8 mouse cellular contexts compared by ENCODE assay signal in genomic region chr14:51026391-51027133, GRCm38 (mm10). TPM values are rescaled to one million over a fixed set of nuclear protein-coding genes. Genes with fewer than 3 reads are reported as not detected.
DNase-seq lines count a peak whose midpoint lies in the region; ATAC-seq and TF ChIP-seq lines count a peak whose summit lies in the region.
"Had no signal": no experiment of that assay in that cellular context is flagged by ENCODE, and none has a peak within 500 bp of the region (broad histone marks: within the 10 kb centered on the region; RNA-seq: fewer than 3 reads in every experiment).

No protein-coding gene starts in this region.

- no peak overlapping the region for H3K4me2 ChIP-seq in hindbrain, embryonic 12.5 days (replicated peaks)
- H3K4me2 ChIP-seq in lung, postnatal 0 days (replicated peaks; ENCODE audit: low read depth, low read length): no peak overlapping the region
- H3K4me2 ChIP-seq: limb, embryonic 12.5 days had no signal

- H3K27me3 ChIP-seq in MEL (ENCODE audit: control insufficient read depth in 1 of 2, insufficient read depth in 2 of 2, low read length in 2 of 2): peaks cover 2 to 10% of the 10 kb centered on the region in 2 experiments; a peak in 3 of 4 replicates
- no peaks in the 10 kb centered on the region for H3K27me3 ChIP-seq in hindbrain, embryonic 12.5 days
- H3K27me3 ChIP-seq in lung, postnatal 0 days (replicated peaks; ENCODE audit: insufficient read depth, low read length): no peaks in the 10 kb centered on the region
- H3K27me3 ChIP-seq: limb, embryonic 12.5 days had no signal

- H3K36me3 ChIP-seq in MEL (ENCODE audit: control insufficient read depth in 1 of 2, insufficient read depth in 2 of 2, low read length in 2 of 2): no peaks in the 10 kb centered on the region
- no peaks in the 10 kb centered on the region for H3K36me3 ChIP-seq in hindbrain, embryonic 12.5 days
- H3K36me3 ChIP-seq in lung, postnatal 0 days (ENCODE audit: insufficient read depth, low read length): no peaks in the 10 kb centered on the region
- H3K36me3 ChIP-seq: limb, embryonic 12.5 days had no signal

- DNase-seq in MEL (ENCODE audit: low read depth, low spot score): peak; percentile 85
- DNase-seq in layer of hippocampus, adult 9-10 months (ENCODE audit: low spot score): peak; percentile 77
- peak; percentile 89 for DNase-seq in lung, postnatal 0 days (ENCODE audit: low spot score)
- DNase-seq in right cerebral cortex, adult 18-20 months: peak; percentile 66

- H3K4me1 ChIP-seq in MEL (ENCODE audit: control insufficient read depth in 1 of 2, insufficient read depth in 2 of 2, low read length in 2 of 2): peaks cover 0 to 4% of the 10 kb centered on the region in 2 experiments; a peak in 1 of 4 replicates
- H3K4me1 ChIP-seq in bone marrow, adult 2 months (ENCODE audit: control insufficient read depth, insufficient read depth, low read length): no peaks in the 10 kb centered on the region; the same call in 1 of the 2 replicates
- no peaks in the 10 kb centered on the region for H3K4me1 ChIP-seq in hindbrain, embryonic 12.5 days
- H3K4me1 ChIP-seq in lung, postnatal 0 days (ENCODE audit: insufficient read depth, low read depth, low read length): no peaks in the 10 kb centered on the region
- H3K4me1 ChIP-seq: limb, embryonic 12.5 days had no signal

- H3K79me2 ChIP-seq in MEL (ENCODE audit: control insufficient read depth, insufficient read depth, low read length, poor library complexity): no peaks in the 10 kb centered on the region

- no peak for TF ChIP-seq POLR2A in MEL (IDR thresholded peaks at IDR 0.05; ENCODE audit: control insufficient read depth in 1 of 2, insufficient read depth in 1 of 2, low read depth in 1 of 2, low read length in 2 of 2, poor library complexity in 1 of 2)
- TF ChIP-seq POLR2A in bone marrow, adult 2 months (IDR thresholded peaks at IDR 0.05; ENCODE audit: borderline replicate concordance, control insufficient read depth, low read depth, low read length): no peak

- 36% methylated on average over 5 of the region's 5 CpGs for WGBS in bone marrow, adult 2 months
- WGBS in hindbrain, embryonic 12.5 days: 41% methylated on average over 5 of the region's 5 CpGs
- WGBS in lung, postnatal 0 days: 37% methylated on average over 5 of the region's 5 CpGs

- peak; percentile 88 for ATAC-seq in erythroid progenitor cell, adult 5-6 weeks (replicated peaks; ENCODE audit: low FRiP score, poor library complexity, severe bottlenecking)
- ATAC-seq in hindbrain, embryonic 12.5 days (ENCODE audit: low FRiP score): peak; percentile 46; the same call in 1 of the 2 replicates
- peak; percentile 74 for ATAC-seq in lung, postnatal 0 days

- H3K4me3 ChIP-seq in MEL (ENCODE audit: control insufficient read depth in 1 of 2, insufficient read depth in 1 of 2, low read depth in 2 of 2, low read length in 2 of 2): no peak overlapping the region
- H3K4me3 ChIP-seq in bone marrow, adult 2 months (replicated peaks; ENCODE audit: control insufficient read depth, low read depth, low read length): no peak overlapping the region
- no peak overlapping the region for H3K4me3 ChIP-seq in hindbrain, embryonic 12.5 days
- H3K4me3 ChIP-seq in lung, postnatal 0 days (ENCODE audit: low read depth, low read length): no peak overlapping the region
- H3K4me3 ChIP-seq: limb, embryonic 12.5 days had no signal

- H3K9me3 ChIP-seq in MEL (replicated peaks; ENCODE audit: insufficient read depth, low read length): no peaks in the 10 kb centered on the region
- H3K9me3 ChIP-seq in hindbrain, embryonic 12.5 days (replicated peaks): no peaks in the 10 kb centered on the region
- H3K9me3 ChIP-seq in lung, postnatal 0 days (ENCODE audit: low read length): no peaks in the 10 kb centered on the region
- H3K9me3 ChIP-seq: limb, embryonic 12.5 days had no signal

- H3K9ac ChIP-seq in MEL (ENCODE audit: control insufficient read depth, low read depth, low read length, poor library complexity, severe bottlenecking): no peak overlapping the region
- H3K9ac ChIP-seq in hindbrain, embryonic 12.5 days: no peak overlapping the region
- no peak overlapping the region for H3K9ac ChIP-seq in lung, postnatal 0 days (replicated peaks; ENCODE audit: low read depth)
- H3K9ac ChIP-seq: limb, embryonic 12.5 days had no signal

- no peak for TF ChIP-seq EP300 in MEL (IDR thresholded peaks at IDR 0.05; ENCODE audit: low read depth in 1 of 2, low read length in 2 of 2)
- TF ChIP-seq EP300 in lung, postnatal 0 days (IDR thresholded peaks at IDR 0.05): no peak; the same call in 1 of the 2 replicates

- peak; percentile 36 to 83 (median 61); a peak in 5 of 6 replicates for TF ChIP-seq CTCF in MEL (IDR thresholded peaks at IDR 0.05 in 2 of 3, conservative IDR thresholded peaks at IDR 0.05 in 1 of 3; ENCODE audit: control insufficient read depth in 1 of 3, insufficient read depth in 1 of 3, low read depth in 2 of 3, low read length in 3 of 3, poor library complexity in 1 of 3, severe bottlenecking in 1 of 3)
- peak; percentile 43 for TF ChIP-seq CTCF in bone marrow, adult 2 months (IDR thresholded peaks at IDR 0.05; ENCODE audit: control insufficient read depth, insufficient read depth, low read length)
- peak; percentile 92 for TF ChIP-seq CTCF in lung, postnatal 0 days (IDR thresholded peaks at IDR 0.05)

- TF ChIP-seq RAD21 in MEL (IDR thresholded peaks at IDR 0.05; ENCODE audit: low read depth, low read length): peak; percentile 87

- H3K27ac ChIP-seq in MEL (ENCODE audit: control insufficient read depth, low read depth, low read length): no peak overlapping the region
- no peak overlapping the region for H3K27ac ChIP-seq in bone marrow, adult 2 months (ENCODE audit: control insufficient read depth, insufficient read depth, low read depth, low read length, poor library complexity)
- H3K27ac ChIP-seq in hindbrain, embryonic 12.5 days: no peak overlapping the region
- H3K27ac ChIP-seq in lung, postnatal 0 days (ENCODE audit: low read length): no peak overlapping the region
- H3K27ac ChIP-seq: limb, embryonic 12.5 days had no signal

TF ChIP-seq in MEL, 35 proteins besides CTCF, POLR2A, EP300 and RAD21 (continues in another document):
- peak; percentile 86 for TF ChIP-seq ZC3H11A (IDR thresholded peaks at IDR 0.05; ENCODE audit: low read depth, low read length)

RNA-seq across cellular contexts. Expression of gene Rnase9, which starts 15.1 kb away (rescaled TPM):
- not detected in 2 replicates for total RNA-seq in MEL (2012; rRNA removed)
- polyA plus RNA-seq in MEL (2012; ENCODE audit: insufficient read depth in 1 of 2, insufficient read length in 2 of 2, low read depth in 1 of 2, low replicate concordance in 2 of 2, missing spikeins in 1 of 2): not detected
- not detected in 2 replicates for polyA plus RNA-seq in bone marrow, adult 2 months (2011; ENCODE audit: insufficient read depth, insufficient read length, low replicate concordance, missing spikeins)
- not detected in 2 replicates for total RNA-seq in erythroid progenitor cell, adult 5-6 weeks (2015; ENCODE audit: low replicate concordance)
- not detected in 2 replicates for total RNA-seq in erythroid progenitor cell, adult 5-6 weeks (2017; ENCODE audit: low replicate concordance)
- not detected in 2 replicates for polyA plus RNA-seq in hindbrain, embryonic 12.5 days (2016; fragmentation: Nextera tagmentation; extraction: Ambion mirVana)
- not detected in 2 replicates for polyA plus RNA-seq in lung, postnatal 0 days (2015; fragmentation: Nextera tagmentation; extraction: Ambion mirVana)
- polyA plus RNA-seq: limb, embryonic 12.5 days had no signal

RNA-seq across cellular contexts. Expression of gene Rnase10, which starts 19.0 kb away (rescaled TPM):
- total RNA-seq in MEL (2012; rRNA removed): not detected in 2 replicates
- not detected for polyA plus RNA-seq in MEL (2012; ENCODE audit: insufficient read depth in 1 of 2, insufficient read length in 2 of 2, low read depth in 1 of 2, low replicate concordance in 2 of 2, missing spikeins in 1 of 2)
- not detected in 2 replicates for polyA plus RNA-seq in bone marrow, adult 2 months (2011; ENCODE audit: insufficient read depth, insufficient read length, low replicate concordance, missing spikeins)
- not detected in 2 replicates for total RNA-seq in erythroid progenitor cell, adult 5-6 weeks (2015; ENCODE audit: low replicate concordance)
- total RNA-seq in erythroid progenitor cell, adult 5-6 weeks (2017; ENCODE audit: low replicate concordance): not detected in 2 replicates
- not detected in 2 replicates for polyA plus RNA-seq in hindbrain, embryonic 12.5 days (2016; fragmentation: Nextera tagmentation; extraction: Ambion mirVana)
- polyA plus RNA-seq in lung, postnatal 0 days (2015; fragmentation: Nextera tagmentation; extraction: Ambion mirVana): 0.14 TPM in 1 of 2 replicates, not detected in the other
- polyA plus RNA-seq: limb, embryonic 12.5 days had no signal

RNA-seq across cellular contexts. Expression of gene Rnase11, which starts 23.4 kb away (rescaled TPM):
- not detected in 2 replicates for total RNA-seq in MEL (2012; rRNA removed)
- not detected for polyA plus RNA-seq in MEL (2012; ENCODE audit: insufficient read depth in 1 of 2, insufficient read length in 2 of 2, low read depth in 1 of 2, low replicate concordance in 2 of 2, missing spikeins in 1 of 2)
- not detected in 2 replicates for polyA plus RNA-seq in bone marrow, adult 2 months (2011; ENCODE audit: insufficient read depth, insufficient read length, low replicate concordance, missing spikeins)
- total RNA-seq in erythroid progenitor cell, adult 5-6 weeks (2015; ENCODE audit: low replicate concordance): not detected in 2 replicates
- not detected in 2 replicates for total RNA-seq in erythroid progenitor cell, adult 5-6 weeks (2017; ENCODE audit: low replicate concordance)
- polyA plus RNA-seq in hindbrain, embryonic 12.5 days (2016; fragmentation: Nextera tagmentation; extraction: Ambion mirVana): not detected in 2 replicates
- not detected in 2 replicates for polyA plus RNA-seq in lung, postnatal 0 days (2015; fragmentation: Nextera tagmentation; extraction: Ambion mirVana)
- polyA plus RNA-seq: limb, embryonic 12.5 days had no signal

RNA-seq across cellular contexts. Expression of gene Rnase12, which starts 30.9 kb away (rescaled TPM):
- total RNA-seq in MEL (2012; rRNA removed): not detected in 2 replicates
- polyA plus RNA-seq in MEL (2012; ENCODE audit: insufficient read depth in 1 of 2, insufficient read length in 2 of 2, low read depth in 1 of 2, low replicate concordance in 2 of 2, missing spikeins in 1 of 2): not detected
- 4.9 TPM in 1 of 2 replicates, not detected in the other for polyA plus RNA-seq in bone marrow, adult 2 months (2011; ENCODE audit: insufficient read depth, insufficient read length, low replicate concordance, missing spikeins)
- total RNA-seq in erythroid progenitor cell, adult 5-6 weeks (2015; ENCODE audit: low replicate concordance): 7.1 TPM in 1 of 2 replicates, not detected in the other
- total RNA-seq in erythroid progenitor cell, adult 5-6 weeks (2017; ENCODE audit: low replicate concordance): 7.3 TPM in 1 of 2 replicates, not detected in the other
- not detected in 2 replicates for polyA plus RNA-seq in hindbrain, embryonic 12.5 days (2016; fragmentation: Nextera tagmentation; extraction: Ambion mirVana)
- polyA plus RNA-seq in lung, postnatal 0 days (2015; fragmentation: Nextera tagmentation; extraction: Ambion mirVana): 0.27 and 0.55 TPM in 2 replicates
- polyA plus RNA-seq: limb, embryonic 12.5 days had no signal

RNA-seq across cellular contexts. Expression of gene Olfr750, which starts 47.7 kb away (rescaled TPM):
- not detected in 2 replicates for total RNA-seq in MEL (2012; rRNA removed)
- polyA plus RNA-seq in MEL (2012; ENCODE audit: insufficient read depth in 1 of 2, insufficient read length in 2 of 2, low read depth in 1 of 2, low replicate concordance in 2 of 2, missing spikeins in 1 of 2): not detected
- not detected in 2 replicates for polyA plus RNA-seq in bone marrow, adult 2 months (2011; ENCODE audit: insufficient read depth, insufficient read length, low replicate concordance, missing spikeins)
- total RNA-seq in erythroid progenitor cell, adult 5-6 weeks (2015; ENCODE audit: low replicate concordance): not detected in 2 replicates
- not detected in 2 replicates for total RNA-seq in erythroid progenitor cell, adult 5-6 weeks (2017; ENCODE audit: low replicate concordance)
- not detected in 2 replicates for polyA plus RNA-seq in hindbrain, embryonic 12.5 days (2016; fragmentation: Nextera tagmentation; extraction: Ambion mirVana)
- polyA plus RNA-seq in lung, postnatal 0 days (2015; fragmentation: Nextera tagmentation; extraction: Ambion mirVana): 0.05 and 0.10 TPM in 2 replicates
- polyA plus RNA-seq: limb, embryonic 12.5 days had no signal
